Mouse (Mus musculus) embryonic facial prominence, embryonic 12.5 days (tissue): ENCODE results near the gene Olfr1302. TPM values are rescaled to one million over a fixed set of nuclear protein-coding genes. Genes with fewer than 3 reads are reported as not detected.

ENCODE experiments used
- ATAC-seq: fragments of 200-750 bp; cut with Nextera tagmentation; 2 replicates; pipeline ENCODE4 v1.8.0; 2017; ENCODE audit not compliant: insufficient number of reproducible peaks, insufficient read depth, low FRiP score, low TSS enrichment
- H3K27ac ChIP-seq: fragments of 300-500 bp; sonication (generic); 2 replicates; pipeline ENCODE4 v1.5.1; 2016; ENCODE audit warnings: mild to moderate bottlenecking
- H3K27me3 ChIP-seq: fragments of 300-500 bp; sonication (generic); 2 replicates; pipeline ENCODE4 v1.6.1; 2016; ENCODE audit warnings: mild to moderate bottlenecking, moderate library complexity
- H3K36me3 ChIP-seq: fragments of 300-500 bp; sonication (generic); 2 replicates; pipeline ENCODE4 v1.6.1; 2016; ENCODE audit warnings: mild to moderate bottlenecking
- H3K4me1 ChIP-seq: fragments of 300-500 bp; sonication (generic); 2 replicates; pipeline ENCODE4 v1.6.1; 2016
- H3K4me2 ChIP-seq: fragments of 300-500 bp; sonication (generic); replicated peaks from 2 replicates; pipeline ENCODE4 v1.6.1; 2016; ENCODE audit warnings: mild to moderate bottlenecking, moderate library complexity
- H3K4me3 ChIP-seq: fragments of 300-500 bp; sonication (generic); 2 replicates; pipeline ENCODE4 v1.5.1; 2016; ENCODE audit warnings: mild to moderate bottlenecking
- H3K9ac ChIP-seq: fragments of 300-500 bp; sonication (generic); 2 replicates; pipeline ENCODE4 v1.6.1; 2016; ENCODE audit warnings: mild to moderate bottlenecking, moderate library complexity
- H3K9me3 ChIP-seq: fragments of 300-500 bp; sonication (generic); 2 replicates; pipeline ENCODE4 v1.6.1; 2016; ENCODE audit warnings: mild to moderate bottlenecking, moderate library complexity
- WGBS: fragments of 180-500 bp; shearing (Covaris S2); methylation state at CpG from one replicate; pipeline ENCODE4 v1.1.7; 2016; 5-methylcytosine and 5-hydroxymethylcytosine counted together
- polyA plus RNA-seq: library from polyadenylated mRNA; unstranded; fragments of >200 nt; fragmentation: Nextera tagmentation; extraction: Ambion mirVana; gene quantifications from 2 replicates; pipeline ENCODE4 v1.2.1, GENCODE M21; 2016

The Olfr1302 gene
- not detected in 2 replicates for polyA plus RNA-seq

GRCm38 (mm10) chr2:111777129-111777528, at the start of gene Olfr1302:
TSS of gene Olfr1302 (plus strand) at chr2:111777429.
- 70% methylated on average over 2 of the region's 2 CpGs for WGBS

GRCm38 (mm10) chr2:111750706-111751105, 26.5 kb upstream of the Olfr1302 start, which contains the start of gene Olfr1301:
TSS of gene Olfr1301 (plus strand) at chr2:111751006.
- Histone ChIP-seq H3K36me3 (no peaks in the 10 kb centered on the region), H3K9ac (no peak within 1 kb of the TSS), H3K9me3 (no peaks in the 10 kb centered on the region), H3K27ac (no peak within 1 kb of the TSS), H3K4me3 (no peak within 1 kb of the TSS), H3K4me1 (no peaks in the 10 kb centered on the region), H3K4me2 (no peak within 1 kb of the TSS), H3K27me3 (no peaks in the 10 kb centered on the region)
- 79% methylated on average over 3 of the region's 3 CpGs for WGBS
- no peak for ATAC-seq

More at GRCm38 (mm10) chr2:111777129-111777528, at the start of gene Olfr1302:
- H3K4me1 ChIP-seq: no peaks in the 10 kb centered on the region
- H3K4me3 ChIP-seq: no peak within 1 kb of the TSS
- no peak within 1 kb of the TSS for H3K27ac ChIP-seq
- ATAC-seq: no peak
- H3K27me3 ChIP-seq: no peaks in the 10 kb centered on the region
- H3K36me3 ChIP-seq: no peaks in the 10 kb centered on the region
- H3K4me2 ChIP-seq: no peak within 1 kb of the TSS
- no peak within 1 kb of the TSS for H3K9ac ChIP-seq
- H3K9me3 ChIP-seq: no peaks in the 10 kb centered on the region

- H3K4me2 ChIP-seq: no peak overlapping the region
- no peak overlapping the region for H3K4me3 ChIP-seq
- no peak overlapping the region for H3K27ac ChIP-seq
- H3K9me3 ChIP-seq: no peaks in the 10 kb centered on the region
- ATAC-seq: no peak
- no peaks in the 10 kb centered on the region for H3K36me3 ChIP-seq
- no peaks in the 10 kb centered on the region for H3K27me3 ChIP-seq
- H3K4me1 ChIP-seq: no peaks in the 10 kb centered on the region
- no peak overlapping the region for H3K9ac ChIP-seq
These were observed 35.7 kb downstream of the Olfr1302 start for GRCm38 (mm10) chr2:111812936-111813335.

- H3K4me2 ChIP-seq: no peak within 1 kb of the TSS
- WGBS: 84% methylated on average over 2 of the region's 2 CpGs
- no peak within 1 kb of the TSS for H3K9ac ChIP-seq
- H3K27ac ChIP-seq: no peak within 1 kb of the TSS
- ATAC-seq: no peak
- H3K4me3 ChIP-seq: no peak within 1 kb of the TSS
- no peaks in the 10 kb centered on the region for H3K27me3 ChIP-seq
- no peaks in the 10 kb centered on the region for H3K4me1 ChIP-seq
- H3K36me3 ChIP-seq: no peaks in the 10 kb centered on the region
- no peaks in the 10 kb centered on the region for H3K9me3 ChIP-seq
These were observed 43.0 kb downstream of the Olfr1302 start, which contains the start of gene Olfr1303 for GRCm38 (mm10) chr2:111820240-111820639. TSS of gene Olfr1303 (minus strand) at chr2:111820340.

Other genes starting within 250 kb of the Olfr1302 start
- not detected in 2 replicates for gene Olfr1294, start 237.1 kb upstream of the Olfr1302 start, polyA plus RNA-seq
- not detected in 2 replicates for gene Olfr1295, start 207.7 kb upstream of the Olfr1302 start, polyA plus RNA-seq
- not detected in 2 replicates for gene Olfr1297, start 150.9 kb upstream of the Olfr1302 start, polyA plus RNA-seq
- not detected in 2 replicates for gene Olfr1298, start 128.2 kb upstream of the Olfr1302 start, polyA plus RNA-seq
- not detected in 2 replicates for gene Olfr1299, start 116.0 kb upstream of the Olfr1302 start, polyA plus RNA-seq
- gene Olfr1301, start 26.4 kb upstream of the Olfr1302 start, polyA plus RNA-seq: not detected in 2 replicates
- gene Olfr1303, start 42.9 kb downstream of the Olfr1302 start, polyA plus RNA-seq: not detected in 2 replicates
- gene Olfr1305, start 99.7 kb downstream of the Olfr1302 start, polyA plus RNA-seq: not detected in 2 replicates
- gene Olfr1306, start 138.8 kb downstream of the Olfr1302 start, polyA plus RNA-seq: not detected in 2 replicates
- gene Olfr1307, start 172.0 kb downstream of the Olfr1302 start, polyA plus RNA-seq: not detected in 2 replicates
- gene Olfr1308, start 187.5 kb downstream of the Olfr1302 start, polyA plus RNA-seq: not detected in 2 replicates
- gene Olfr1309, start 212.9 kb downstream of the Olfr1302 start, polyA plus RNA-seq: not detected in 2 replicates
- gene Olfr1310, start 235.3 kb downstream of the Olfr1302 start, polyA plus RNA-seq: not detected in 2 replicates
- not detected in 2 replicates for gene Olfr1311, start 247.0 kb downstream of the Olfr1302 start, polyA plus RNA-seq